Mouse (Mus musculus): ENCODE results near the gene Dst. TPM values are rescaled to one million over a fixed set of nuclear protein-coding genes. Genes with fewer than 3 reads are reported as not detected.

Gene Dst
- polyA plus RNA-seq, 1 experiment from 2014 or later = 26.3 TPM

DNA sequence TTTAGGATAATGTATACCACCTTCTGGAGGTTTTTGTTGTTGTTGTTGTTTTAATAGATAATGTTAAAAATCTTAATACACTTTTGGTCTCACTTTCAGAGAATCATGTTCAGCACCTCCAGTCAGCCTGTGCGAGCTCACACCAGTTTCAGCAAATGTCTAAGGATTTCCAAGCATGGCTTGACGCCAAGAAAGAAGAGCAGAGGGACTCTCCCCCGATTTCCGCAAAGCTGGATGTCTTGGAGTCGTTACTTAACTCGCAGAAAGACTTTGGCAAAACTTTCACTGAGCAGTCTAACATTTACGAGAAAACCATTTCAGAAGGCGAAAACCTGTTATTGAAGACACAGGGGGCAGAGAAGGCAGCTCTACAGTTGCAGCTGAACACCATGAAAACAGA lies 319.7 kb downstream of the Dst start:
- no peak overlapping the region for H3K4me2 ChIP-seq (ENCODE audit: low read depth, low read length, severe bottlenecking)
- no peak overlapping the region for H3K9ac ChIP-seq (ENCODE audit: low read length)
- no peaks in the 10 kb centered on the region for H3K9me3 ChIP-seq (ENCODE audit: control insufficient read depth, low read length)
- H3K4me3 ChIP-seq (ENCODE audit: low read depth, low read length) = no peak overlapping the region
- no peak overlapping the region for H3K27ac ChIP-seq (ENCODE audit: low read depth, low read length)
- ATAC-seq (replicated peaks; ENCODE audit: low FRiP score) (no peak), DNase-seq (ENCODE audit: low spot score) (no peak)
- 95% methylated on average over 8 of the region's 8 CpGs for WGBS
- H3K4me1 ChIP-seq (replicated peaks; ENCODE audit: control insufficient read depth, insufficient read depth, low read length) = no peaks in the 10 kb centered on the region
- H3K27me3 ChIP-seq (ENCODE audit: control insufficient read depth, insufficient read depth, low read length) = no peaks in the 10 kb centered on the region
- H3K36me3 ChIP-seq (ENCODE audit: control insufficient read depth, insufficient read depth, low read length) = no peaks in the 10 kb centered on the region; the same call in 1 of the 2 replicates

DNA sequence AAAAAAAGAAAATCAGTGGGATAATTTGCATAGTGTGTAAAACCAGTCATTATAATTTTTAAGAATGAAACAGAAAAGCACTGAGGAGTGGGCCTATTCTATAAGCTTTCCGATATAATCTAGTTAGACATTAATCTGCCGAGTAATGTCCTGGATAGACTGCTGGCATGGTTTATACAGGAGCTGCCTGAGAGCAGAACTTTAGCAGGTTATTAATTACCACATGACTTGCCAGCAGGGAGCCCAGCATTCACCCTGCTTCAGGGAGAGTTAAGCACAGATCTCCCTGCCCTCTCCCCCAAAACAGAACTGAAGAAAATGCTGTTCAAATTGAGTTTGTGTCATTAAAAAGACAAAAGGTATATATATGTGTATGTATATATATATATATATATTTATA lies 323.0 kb downstream of the Dst start:
- Histone ChIP-seq H3K27ac (ENCODE audit: low read depth, low read length) (no peak overlapping the region), H3K27me3 (ENCODE audit: control insufficient read depth, insufficient read depth, low read length) (no peaks in the 10 kb centered on the region), H3K9ac (ENCODE audit: low read length) (no peak overlapping the region), H3K36me3 (ENCODE audit: control insufficient read depth, insufficient read depth, low read length) (no peaks in the 10 kb centered on the region; the same call in 1 of the 2 replicates), H3K4me2 (ENCODE audit: low read depth, low read length, severe bottlenecking) (no peak overlapping the region), H3K9me3 (ENCODE audit: control insufficient read depth, low read length) (no peaks in the 10 kb centered on the region), H3K4me3 (ENCODE audit: low read depth, low read length) (no peak overlapping the region), H3K4me1 (replicated peaks; ENCODE audit: control insufficient read depth, insufficient read depth, low read length) (no peaks in the 10 kb centered on the region; the same call in 1 of the 2 replicates)
- DNase-seq (ENCODE audit: low spot score) (no peak), ATAC-seq (replicated peaks; ENCODE audit: low FRiP score) (no peak)
- 86% methylated on average over 2 of the region's 2 CpGs for WGBS

DNA sequence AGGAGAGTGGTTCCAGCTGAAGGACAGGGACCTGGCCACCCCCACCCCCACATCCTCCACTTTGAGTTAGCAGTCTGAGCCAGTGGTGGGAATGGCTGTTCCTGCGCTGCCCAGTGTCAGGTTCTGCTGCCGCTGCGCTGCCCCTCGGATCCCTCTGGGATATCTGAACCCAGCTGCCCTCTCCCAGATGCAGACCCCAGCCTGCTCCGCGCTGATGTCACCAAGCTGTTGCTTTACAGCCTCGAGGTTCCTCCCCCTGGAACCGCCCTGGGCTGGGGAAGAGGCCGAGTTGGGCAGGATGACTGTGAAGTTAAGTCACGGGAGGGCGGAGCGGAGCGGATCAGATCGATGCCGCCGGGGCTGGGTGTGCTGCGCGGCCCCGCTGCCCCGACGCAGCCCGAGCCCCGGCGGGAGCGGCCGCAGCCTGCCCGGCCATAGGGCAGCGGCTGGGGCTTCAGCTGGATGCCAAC lies 328.3 kb downstream of the Dst start:
- under 1% methylated on average over 28 of the region's 28 CpGs for WGBS

DNA sequence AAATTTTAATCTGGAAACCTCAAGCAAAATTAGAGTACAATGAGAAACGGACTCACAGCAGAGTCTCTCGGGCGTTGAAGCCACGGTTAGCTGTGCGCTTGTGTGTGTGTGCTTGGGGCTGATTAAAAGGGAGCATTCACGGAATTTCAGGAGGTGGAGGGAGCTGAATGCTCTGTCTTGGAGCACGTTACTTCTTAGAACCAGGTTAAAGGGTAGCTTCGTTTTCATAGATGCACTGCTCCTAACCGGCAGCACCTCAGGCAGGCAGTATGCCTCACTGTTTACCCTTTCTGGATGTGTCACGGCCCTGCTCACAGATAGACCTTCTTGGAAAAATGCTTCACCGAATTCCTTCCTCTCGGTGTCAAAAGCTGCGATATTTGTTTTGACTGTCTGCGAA lies 329.2 kb downstream of the Dst start:
- H3K27me3 ChIP-seq (ENCODE audit: control insufficient read depth, insufficient read depth, low read length) = no peaks in the 10 kb centered on the region
- peak overlapping the region; percentile 81 for H3K4me2 ChIP-seq (ENCODE audit: low read depth, low read length, severe bottlenecking)
- 0 out of 2 replicates have a peak overlapping the region, but pooled peaks have one; percentile 21 for H3K9ac ChIP-seq (ENCODE audit: low read length)
- no peak for ATAC-seq (replicated peaks; ENCODE audit: low FRiP score)
- peak overlapping the region; percentile 35; the same call in 1 of the 2 replicates for H3K4me3 ChIP-seq (ENCODE audit: low read depth, low read length)
- no peak overlapping the region for H3K27ac ChIP-seq (ENCODE audit: low read depth, low read length)
- no peaks in the 10 kb centered on the region for H3K36me3 ChIP-seq (ENCODE audit: control insufficient read depth, insufficient read depth, low read length)
- no peak for DNase-seq (ENCODE audit: low spot score)
- peaks cover 10% of the 10 kb centered on the region for H3K4me1 ChIP-seq (replicated peaks; ENCODE audit: control insufficient read depth, insufficient read depth, low read length)
- no peaks in the 10 kb centered on the region for H3K9me3 ChIP-seq (ENCODE audit: control insufficient read depth, low read length)
- WGBS = 26% methylated on average over 14 of the region's 14 CpGs

More for the DNA sequence above, 328.3 kb downstream of the Dst start:
- no peaks in the 10 kb centered on the region for H3K9me3 ChIP-seq (ENCODE audit: control insufficient read depth, low read length)
- H3K27me3 ChIP-seq (ENCODE audit: control insufficient read depth, insufficient read depth, low read length) = no peaks in the 10 kb centered on the region
- ATAC-seq (replicated peaks; ENCODE audit: low FRiP score) = peak; percentile 90
- peaks cover 10% of the 10 kb centered on the region for H3K4me1 ChIP-seq (replicated peaks; ENCODE audit: control insufficient read depth, insufficient read depth, low read length)
- no peaks in the 10 kb centered on the region for H3K36me3 ChIP-seq (ENCODE audit: control insufficient read depth, insufficient read depth, low read length)
- DNase-seq (ENCODE audit: low spot score) = peak; percentile 84
- no peak overlapping the region for H3K27ac ChIP-seq (ENCODE audit: low read depth, low read length)
- H3K9ac ChIP-seq (ENCODE audit: low read length) = peak overlapping the region; percentile 54
- peak overlapping the region; percentile 81 for H3K4me2 ChIP-seq (ENCODE audit: low read depth, low read length, severe bottlenecking)
- peak overlapping the region; percentile 35 for H3K4me3 ChIP-seq (ENCODE audit: low read depth, low read length)

DNA sequence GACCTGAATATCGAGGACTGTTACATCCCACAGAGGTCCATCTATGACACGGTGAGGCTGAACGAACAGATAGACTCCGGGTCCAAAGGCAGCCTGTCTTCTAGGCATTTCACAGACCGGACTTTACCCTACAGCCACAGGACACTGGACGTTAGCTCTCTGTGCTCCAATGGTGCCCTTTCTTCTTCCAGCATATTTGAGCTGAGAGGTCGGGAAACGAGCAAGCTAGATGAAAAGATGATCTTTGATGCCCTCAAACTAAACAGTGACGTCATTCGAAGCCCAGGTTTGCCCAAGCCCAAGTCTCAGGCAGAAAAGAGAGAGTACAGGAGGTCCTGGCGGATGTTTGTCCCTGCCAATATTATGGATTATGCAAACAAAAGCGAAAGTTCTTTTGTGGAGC lies 329.7 kb downstream of the Dst start:
- Histone ChIP-seq H3K4me3 (ENCODE audit: low read depth, low read length) (no peak overlapping the region; the same call in 1 of the 2 replicates), H3K4me2 (ENCODE audit: low read depth, low read length, severe bottlenecking) (peak overlapping the region; percentile 81; the same call in 1 of the 2 replicates), H3K4me1 (replicated peaks; ENCODE audit: control insufficient read depth, insufficient read depth, low read length) (peaks cover 10% of the 10 kb centered on the region), H3K27ac (ENCODE audit: low read depth, low read length) (no peak overlapping the region), H3K9ac (ENCODE audit: low read length) (no peak overlapping the region), H3K9me3 (ENCODE audit: control insufficient read depth, low read length) (no peaks in the 10 kb centered on the region), H3K36me3 (ENCODE audit: control insufficient read depth, insufficient read depth, low read length) (no peaks in the 10 kb centered on the region), H3K27me3 (ENCODE audit: control insufficient read depth, insufficient read depth, low read length) (no peaks in the 10 kb centered on the region)
- no peak for DNase-seq (ENCODE audit: low spot score)
- 43% methylated on average over 12 of the region's 12 CpGs for WGBS
- ATAC-seq (replicated peaks; ENCODE audit: low FRiP score) = 0 out of 2 replicates have a peak, but pooled peaks have one; percentile 10

DNA sequence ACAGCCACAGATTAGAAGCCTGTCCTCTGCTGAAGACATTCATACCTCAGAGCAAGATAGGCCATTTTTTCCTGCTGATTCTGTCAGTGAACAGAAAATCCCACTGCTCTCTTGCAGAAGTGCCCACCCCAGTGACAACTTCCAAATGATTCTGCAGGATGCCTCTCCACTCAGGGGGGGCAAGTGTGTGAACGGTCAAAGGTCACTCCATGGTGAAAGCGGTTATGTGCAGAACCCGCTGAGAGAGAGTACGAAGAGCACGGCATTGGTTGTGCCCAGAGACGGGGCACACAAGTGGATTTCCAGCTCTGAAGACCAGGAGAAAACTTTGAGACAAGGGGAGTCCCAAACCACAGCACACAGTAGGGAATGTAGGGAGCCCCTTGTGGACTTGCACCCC lies 330.2 kb downstream of the Dst start:
- H3K4me3 ChIP-seq (ENCODE audit: low read depth, low read length) = no peak overlapping the region
- H3K4me1 ChIP-seq (replicated peaks; ENCODE audit: control insufficient read depth, insufficient read depth, low read length) = peaks cover 10% of the 10 kb centered on the region
- no peak overlapping the region for H3K9ac ChIP-seq (ENCODE audit: low read length)
- ATAC-seq (replicated peaks; ENCODE audit: low FRiP score) (no peak), DNase-seq (ENCODE audit: low spot score) (no peak)
- H3K36me3 ChIP-seq (ENCODE audit: control insufficient read depth, insufficient read depth, low read length) = no peaks in the 10 kb centered on the region
- H3K9me3 ChIP-seq (ENCODE audit: control insufficient read depth, low read length) = no peaks in the 10 kb centered on the region
- 49% methylated on average over 6 of the region's 6 CpGs for whole genome bisulfite sequencing
- H3K4me2 ChIP-seq (ENCODE audit: low read depth, low read length, severe bottlenecking) = peak overlapping the region; percentile 81; the same call in 1 of the 2 replicates
- H3K27ac ChIP-seq (ENCODE audit: low read depth, low read length) = no peak overlapping the region
- no peaks in the 10 kb centered on the region for H3K27me3 ChIP-seq (ENCODE audit: control insufficient read depth, insufficient read depth, low read length)

- no peak overlapping the region for H3K9ac ChIP-seq (ENCODE audit: low read length)
- H3K4me1 ChIP-seq (replicated peaks; ENCODE audit: control insufficient read depth, insufficient read depth, low read length) = no peaks in the 10 kb centered on the region
- no peaks in the 10 kb centered on the region for H3K36me3 ChIP-seq (ENCODE audit: control insufficient read depth, insufficient read depth, low read length)
- no peak for ATAC-seq (replicated peaks; ENCODE audit: low FRiP score)
- no peak overlapping the region for H3K4me2 ChIP-seq (ENCODE audit: low read depth, low read length, severe bottlenecking)
- H3K27ac ChIP-seq (ENCODE audit: low read depth, low read length) = no peak overlapping the region
- no peaks in the 10 kb centered on the region for H3K27me3 ChIP-seq (ENCODE audit: control insufficient read depth, insufficient read depth, low read length)
- no peak overlapping the region for H3K4me3 ChIP-seq (ENCODE audit: low read depth, low read length)
- H3K9me3 ChIP-seq (ENCODE audit: control insufficient read depth, low read length) = no peaks in the 10 kb centered on the region
- no peak for DNase-seq (ENCODE audit: low spot score)
- 91% methylated on average over 10 of the region's 10 CpGs for WGBS
Observed at GRCm38 (mm10) chr1:34244678-34245077, 336.7 kb downstream of the Dst start.

GRCm38 (mm10) chr1:34245951-34246641 lies 338.1 kb downstream of the Dst start:
- DNase-seq (ENCODE audit: low spot score) (no peak), ATAC-seq (replicated peaks; ENCODE audit: low FRiP score) (no peak)
- no peak overlapping the region for H3K4me3 ChIP-seq (ENCODE audit: low read depth, low read length)
- H3K36me3 ChIP-seq (ENCODE audit: control insufficient read depth, insufficient read depth, low read length) = no peaks in the 10 kb centered on the region
- WGBS = 94% methylated on average over 15 of the region's 15 CpGs
- no peak overlapping the region for H3K9ac ChIP-seq (ENCODE audit: low read length)
- H3K9me3 ChIP-seq (ENCODE audit: control insufficient read depth, low read length) = no peaks in the 10 kb centered on the region
- H3K4me2 ChIP-seq (ENCODE audit: low read depth, low read length, severe bottlenecking) = no peak overlapping the region
- H3K4me1 ChIP-seq (replicated peaks; ENCODE audit: control insufficient read depth, insufficient read depth, low read length) = no peaks in the 10 kb centered on the region
- no peak overlapping the region for H3K27ac ChIP-seq (ENCODE audit: low read depth, low read length)
- H3K27me3 ChIP-seq (ENCODE audit: control insufficient read depth, insufficient read depth, low read length) = no peaks in the 10 kb centered on the region

DNA sequence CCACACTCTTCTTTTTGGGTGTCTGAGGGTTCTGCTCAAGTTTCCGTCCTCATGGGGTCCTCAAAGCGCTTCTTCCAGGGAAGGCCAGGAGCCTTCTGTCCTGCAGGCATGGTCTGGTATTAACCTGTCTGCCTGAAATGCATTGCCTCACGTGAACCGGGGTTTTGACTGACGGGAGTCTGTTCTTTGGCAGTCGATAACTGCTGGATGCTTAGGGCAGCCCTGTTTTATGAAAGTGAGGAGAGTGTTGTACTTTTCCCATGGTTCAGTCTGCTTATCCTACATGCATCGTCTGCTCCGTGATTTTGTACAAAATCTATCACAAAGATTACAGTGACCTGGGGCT lies 338.6 kb downstream of the Dst start:
- H3K27ac ChIP-seq (ENCODE audit: low read depth, low read length) = no peak overlapping the region
- 95% methylated on average over 8 of the region's 8 CpGs for WGBS
- no peaks in the 10 kb centered on the region for H3K9me3 ChIP-seq (ENCODE audit: control insufficient read depth, low read length)
- ATAC-seq (replicated peaks; ENCODE audit: low FRiP score) = no peak
- no peak overlapping the region for H3K4me2 ChIP-seq (ENCODE audit: low read depth, low read length, severe bottlenecking)
- no peak for DNase-seq (ENCODE audit: low spot score)
- H3K27me3 ChIP-seq (ENCODE audit: control insufficient read depth, insufficient read depth, low read length) = no peaks in the 10 kb centered on the region
- no peaks in the 10 kb centered on the region for H3K4me1 ChIP-seq (replicated peaks; ENCODE audit: control insufficient read depth, insufficient read depth, low read length)
- no peak overlapping the region for H3K4me3 ChIP-seq (ENCODE audit: low read depth, low read length)
- no peaks in the 10 kb centered on the region for H3K36me3 ChIP-seq (ENCODE audit: control insufficient read depth, insufficient read depth, low read length)
- H3K9ac ChIP-seq (ENCODE audit: low read length) = no peak overlapping the region

Data from forebrain, embryonic 11.5 days (tissue).